ENCODE assay signal across 11 mouse cellular contexts in genomic region chr12:91161015-91161730, GRCm38 (mm10).
"Had no signal": no experiment of that assay in that cellular context is flagged by ENCODE, and none has a peak within 500 bp of the region (broad histone marks: within the 10 kb centered on the region; RNA-seq: fewer than 3 reads in every experiment).

No protein-coding gene starts in this region.

- DNase-seq: kidney, postnatal 25 days; layer of hippocampus, adult 9-11 months; left cerebral cortex, postnatal 4 days; lung, adult 2 months; lung, postnatal 4 days; retina, postnatal 1 day; right cerebral cortex, postnatal 14 days; thymus, adult 18-20 months; thymus, postnatal 14 days had no signal

- ATAC-seq: lung, postnatal 0 days; midbrain, embryonic 16.5 days had no signal
